Mouse (Mus musculus) ES-E14 (cell line): ENCODE measurements around the gene Arhgap10.
"Not testable (repeated sequence)": the region's sequence is repeated elsewhere in the genome, so short reads cannot be mapped to it uniquely, and the experiment has no call there.

ENCODE experiments used
- CHD2 ChIP-seq: IDR thresholded peaks from 2 replicates; pipeline ENCODE4 v1.6.1; 2014; ENCODE audit warnings: mild to moderate bottlenecking, low read depth, low read length, inconsistent platforms
- HCFC1 ChIP-seq: IDR thresholded peaks from 2 replicates; pipeline ENCODE4 v1.6.1; 2012; ENCODE audit warnings: low read length, inconsistent platforms, borderline replicate concordance; ENCODE audit not compliant: insufficient read depth
- MAFK ChIP-seq: IDR thresholded peaks from 2 replicates; pipeline ENCODE4 v1.6.1; 2014; ENCODE audit warnings: mild to moderate bottlenecking, low read depth, low read length, inconsistent platforms; ENCODE audit not compliant: insufficient read depth
- ZC3H11A ChIP-seq: IDR thresholded peaks from 2 replicates; pipeline ENCODE4 v1.6.1; 2012; ENCODE audit warnings: low read depth, mild to moderate bottlenecking, inconsistent platforms, low read length, borderline replicate concordance
- ZNF384 ChIP-seq: IDR thresholded peaks from 2 replicates; pipeline ENCODE4 v1.6.1; 2012; ENCODE audit warnings: low read depth, low read length, inconsistent platforms

- not testable (repeated sequence) for TF ChIP-seq CHD2, MAFK, ZNF384, HCFC1, ZC3H11A
These were observed 195.0 kb downstream of the Arhgap10 start for GRCm38 (mm10) chr8:77322727-77323126.
